Mouse (Mus musculus) E14TG2a.4 (cell line): Measurements from ENCODE around the gene Nlrx1.

Experiments
- CTCF ChIP-seq: conservative IDR thresholded peaks from 2 replicates; pipeline ENCODE4 v1.5.1; 2014; ENCODE audit warnings: low read length
- NANOG ChIP-seq: IDR thresholded peaks from 2 replicates; pipeline ENCODE4 v1.6.1; 2014; ENCODE audit warnings: borderline replicate concordance, low read length, mixed read lengths

DNA sequence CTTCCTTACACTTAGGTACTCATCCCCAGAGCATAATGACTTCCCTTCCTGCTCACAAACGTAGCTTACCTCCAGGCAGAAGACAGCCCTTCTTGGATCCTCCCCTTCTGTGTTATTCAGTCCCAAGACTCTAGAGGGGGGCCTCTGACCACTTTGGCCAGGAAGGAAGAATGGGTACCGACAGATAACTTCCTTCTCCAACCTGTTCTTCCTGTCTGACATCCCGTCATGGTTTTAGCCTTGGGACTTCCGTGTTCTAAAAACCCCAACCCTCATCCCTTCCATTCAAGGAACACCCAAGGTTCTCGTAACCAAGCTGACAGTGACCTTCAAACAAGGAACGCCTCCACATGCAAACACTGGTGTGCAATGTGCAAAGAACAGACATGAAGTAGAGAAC is at the start of gene Nlrx1:
- TF ChIP-seq CTCF (no peak), NANOG (no peak)
